Mouse (Mus musculus) megakaryocyte, embryonic 14.5 days (primary cell): Measurements from ENCODE around the gene Paqr4. TPM values are rescaled to one million over a fixed set of nuclear protein-coding genes. Genes with fewer than 3 reads are reported as not detected.

Source experiments
- H3K27me3 ChIP-seq: replicated peaks from 2 replicates; pipeline ENCODE3; 2012; ENCODE audit warnings: inconsistent platforms
- H3K36me3 ChIP-seq: replicated peaks from 2 replicates; pipeline ENCODE3; 2012; ENCODE audit warnings: low read length, inconsistent platforms, mixed read lengths
- H3K4me1 ChIP-seq: 2 replicates; pipeline ENCODE4 v1.6.1; 2012; ENCODE audit warnings: inconsistent platforms
- H3K4me3 ChIP-seq: replicated peaks from 2 replicates; pipeline ENCODE3; 2012; ENCODE audit warnings: moderate library complexity, mild to moderate bottlenecking, inconsistent platforms
- H3K9me3 ChIP-seq: 2 replicates; pipeline ENCODE4 v1.6.1; 2012; ENCODE audit warnings: inconsistent platforms
- FLI1 ChIP-seq: IDR thresholded peaks from 2 replicates; pipeline ENCODE4 v1.6.1; 2012; ENCODE audit warnings: low read length, inconsistent platforms, mixed read lengths
- GATA1 ChIP-seq: IDR thresholded peaks from 3 replicates; pipeline ENCODE4 v1.6.1; 2012; ENCODE audit warnings: mixed read lengths, low read length, inconsistent platforms, borderline replicate concordance
- polyA plus RNA-seq: library from polyadenylated mRNA; stranded (reverse); fragments of >175 nt; gene quantifications from 2 replicates; pipeline ENCODE4 v1.2.3, GENCODE M21; 2012; ENCODE audit warnings: low replicate concordance; ENCODE audit not compliant: insufficient read depth

The Paqr4 gene
- 1.7 TPM in 1 of 2 replicates, not detected in the other for polyA plus RNA-seq

DNA sequence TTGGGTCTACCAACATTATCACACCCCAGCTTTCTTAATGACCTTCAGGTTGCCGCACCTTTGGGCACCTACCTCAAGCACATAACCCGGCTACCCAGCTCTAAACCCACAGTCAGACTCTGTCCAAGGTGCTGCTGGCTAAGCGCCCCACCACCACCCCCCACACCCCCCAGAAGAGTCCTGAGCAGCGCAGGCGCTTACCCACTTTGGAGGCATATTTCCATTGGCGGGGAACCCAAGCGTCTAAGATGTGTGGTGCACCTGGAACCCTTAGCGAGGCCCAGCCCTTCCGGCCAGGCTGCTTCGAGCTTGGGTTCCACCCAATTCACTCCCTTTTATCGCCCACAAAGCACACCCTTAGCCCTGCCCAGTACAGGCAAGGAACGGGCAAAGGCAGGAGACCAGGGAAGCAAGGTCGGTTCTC is at the start of gene Paqr4:
TSS of gene Paqr4 (minus strand) at position 270 of the 424 bp plus-strand sequence.
- Histone ChIP-seq H3K4me3 (peak within 1 kb of the TSS; percentile 92), H3K36me3 (peaks cover 6% of the 10 kb centered on the region), H3K4me1 (peaks cover 68% of the 10 kb centered on the region), H3K9me3 (peaks cover 3% of the 10 kb centered on the region; the same call in 1 of the 2 replicates), H3K27me3 (peaks cover 90% of the 10 kb centered on the region)
- no peak for TF ChIP-seq FLI1
- no peak for TF ChIP-seq GATA1

DNA sequence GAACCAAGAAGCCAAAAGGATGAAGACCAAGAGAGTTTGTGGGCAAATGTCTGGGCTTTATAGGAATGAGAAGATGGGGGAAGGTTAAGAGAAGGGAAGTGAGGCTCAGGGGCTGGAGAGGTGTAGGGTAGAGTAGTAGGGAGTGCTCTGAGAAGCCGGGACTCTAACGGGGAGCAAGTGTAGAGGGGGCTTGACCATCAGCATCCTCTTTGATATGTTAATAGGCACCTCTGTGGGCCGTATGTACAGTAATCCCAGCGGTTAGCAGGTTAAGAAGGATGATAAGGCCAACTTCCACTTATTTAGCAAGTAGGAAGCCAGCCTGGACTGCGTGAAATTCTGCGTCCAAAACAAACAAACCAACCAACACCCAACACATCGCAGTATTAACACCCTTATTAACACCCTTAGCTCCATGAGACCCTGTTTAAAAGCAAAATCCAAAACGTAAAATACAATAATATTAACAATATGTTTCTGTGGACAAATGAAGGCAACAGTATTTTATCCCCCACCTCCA is 49.1 kb upstream of the Paqr4 start:
- Histone ChIP-seq H3K4me3 (peak overlapping the region; percentile 90), H3K9me3 (no peaks in the 10 kb centered on the region), H3K36me3 (no peaks in the 10 kb centered on the region), H3K4me1 (peaks cover 49% of the 10 kb centered on the region), H3K27me3 (peaks cover 4% of the 10 kb centered on the region)
- TF ChIP-seq GATA1 (no peak), FLI1 (no peak)

DNA sequence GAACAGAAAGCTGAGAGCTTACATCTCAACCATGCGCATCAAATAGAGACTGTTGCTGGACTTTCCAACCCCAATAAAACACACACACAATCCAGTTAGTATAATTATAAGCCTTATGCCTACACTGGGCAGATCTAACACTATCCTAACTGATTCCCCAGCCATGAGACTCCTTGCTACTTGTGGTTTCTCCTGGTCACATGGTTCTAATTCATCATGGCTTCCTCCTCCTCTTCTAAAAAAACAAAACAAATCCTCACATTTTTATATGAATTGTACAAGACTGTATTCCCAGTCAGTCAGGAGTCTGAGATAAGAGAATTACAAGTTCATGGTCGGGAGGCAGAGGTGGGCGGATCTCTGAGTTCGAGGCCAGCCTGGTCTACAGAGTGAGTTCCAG is 48.3 kb upstream of the Paqr4 start:
- no peaks in the 10 kb centered on the region for H3K9me3 ChIP-seq
- H3K27me3 ChIP-seq: peaks cover 4% of the 10 kb centered on the region
- peaks cover 49% of the 10 kb centered on the region for H3K4me1 ChIP-seq
- no peak overlapping the region for H3K4me3 ChIP-seq
- H3K36me3 ChIP-seq: no peaks in the 10 kb centered on the region
- no peak for TF ChIP-seq GATA1
- TF ChIP-seq FLI1: no peak

DNA sequence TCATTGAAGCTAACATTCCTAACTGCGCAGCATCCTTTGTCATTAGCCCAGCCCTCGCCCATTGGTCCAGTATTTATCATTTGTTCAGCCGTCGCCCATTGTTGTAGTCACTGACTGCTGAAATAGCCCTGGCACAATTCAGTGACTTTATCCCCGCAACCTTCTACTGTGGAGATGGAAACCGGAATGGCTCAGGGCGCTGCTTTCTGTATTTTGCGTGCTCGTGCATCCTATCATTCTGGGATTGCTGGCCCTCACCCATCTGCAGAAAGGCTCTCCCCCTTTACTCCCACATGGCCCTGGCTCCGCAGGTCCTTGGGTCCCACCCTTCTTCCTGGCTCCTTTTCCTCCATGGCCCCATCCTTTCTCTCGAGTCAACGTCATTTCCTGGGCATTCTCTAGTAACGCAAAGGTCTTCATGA is 45.9 kb upstream of the Paqr4 start:
- Histone ChIP-seq H3K36me3 (no peaks in the 10 kb centered on the region), H3K9me3 (no peaks in the 10 kb centered on the region), H3K27me3 (peaks cover 4% of the 10 kb centered on the region), H3K4me3 (peak overlapping the region; percentile 89), H3K4me1 (peaks cover 39% of the 10 kb centered on the region)
- TF ChIP-seq FLI1 (no peak), GATA1 (no peak)

DNA sequence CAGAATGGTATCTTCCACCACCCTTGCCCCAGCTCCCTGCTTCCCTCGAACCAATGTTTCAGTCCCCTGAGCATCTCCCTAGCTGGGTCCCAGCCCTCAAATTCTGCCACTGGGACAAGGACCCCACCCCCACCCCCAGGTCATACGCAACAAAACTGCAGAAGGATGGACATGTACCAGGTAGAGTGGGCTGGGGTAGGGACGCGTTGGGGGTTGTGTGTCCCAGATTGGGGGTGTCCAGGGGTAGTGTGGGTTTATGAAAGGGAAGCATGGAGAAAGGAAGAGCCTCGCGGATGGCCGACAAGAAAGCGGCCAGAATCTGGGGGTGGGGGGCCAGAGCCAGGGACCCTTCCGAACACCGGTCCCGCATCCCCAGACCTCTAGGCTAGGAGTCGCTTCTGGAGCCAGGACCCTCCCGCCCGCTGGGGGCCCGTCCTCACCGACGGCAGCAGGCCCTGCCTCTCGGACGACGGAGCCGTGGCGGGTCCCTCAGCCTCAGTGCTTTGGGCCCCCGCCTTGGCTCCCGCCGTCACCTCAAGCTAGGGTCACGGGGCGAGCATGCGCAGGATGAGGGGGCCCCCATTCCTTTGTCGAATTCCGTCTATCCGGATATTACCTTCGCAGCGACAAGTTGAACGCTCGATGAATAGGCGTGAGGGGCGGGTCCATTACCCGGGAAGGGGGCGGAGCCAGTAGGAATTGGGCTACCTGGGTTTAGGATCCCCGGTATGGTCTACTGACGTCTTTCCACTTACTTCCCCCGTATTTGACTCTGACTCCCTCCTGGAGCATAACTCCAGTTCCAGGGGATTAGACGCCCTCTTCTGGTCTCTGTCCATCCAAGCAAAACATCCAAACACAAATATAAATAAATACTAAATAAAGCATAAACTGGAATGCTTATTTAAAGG is 45.1 kb upstream of the Paqr4 start, which contains the start of gene Flywch2:
TSS of gene Flywch2 (minus strand) at position 521 of the 911 bp plus-strand sequence.
- H3K4me1 ChIP-seq: peaks cover 33% of the 10 kb centered on the region
- TF ChIP-seq FLI1 (no peak), GATA1 (no peak)
- no peaks in the 10 kb centered on the region for H3K36me3 ChIP-seq
- peak within 1 kb of the TSS; percentile 89 for H3K4me3 ChIP-seq
- H3K9me3 ChIP-seq: no peaks in the 10 kb centered on the region
- peaks cover 4% of the 10 kb centered on the region for H3K27me3 ChIP-seq

DNA sequence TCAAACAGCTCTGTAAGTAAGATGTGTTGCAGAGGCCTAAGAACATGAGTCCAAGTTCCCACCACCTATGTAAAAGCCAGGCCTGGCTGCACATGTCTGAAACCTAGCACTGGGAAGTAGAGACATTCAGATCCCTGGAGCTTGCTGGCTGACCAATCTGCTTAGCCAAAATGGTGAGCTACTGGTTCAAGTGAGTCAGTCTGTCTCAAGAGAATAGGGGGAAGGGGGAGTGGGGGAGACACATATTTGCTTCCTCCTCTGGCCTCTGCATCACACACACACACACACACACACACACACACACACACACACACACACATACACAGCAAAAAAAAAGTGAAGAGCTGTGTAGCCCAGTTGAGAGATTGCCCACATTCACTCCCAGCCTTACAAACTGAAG is 42.7 kb upstream of the Paqr4 start:
- Histone ChIP-seq H3K4me3 (no peak overlapping the region), H3K9me3 (no peaks in the 10 kb centered on the region), H3K36me3 (no peaks in the 10 kb centered on the region), H3K4me1 (peaks cover 25% of the 10 kb centered on the region), H3K27me3 (peaks cover 6% of the 10 kb centered on the region)
- TF ChIP-seq FLI1: no peak

DNA sequence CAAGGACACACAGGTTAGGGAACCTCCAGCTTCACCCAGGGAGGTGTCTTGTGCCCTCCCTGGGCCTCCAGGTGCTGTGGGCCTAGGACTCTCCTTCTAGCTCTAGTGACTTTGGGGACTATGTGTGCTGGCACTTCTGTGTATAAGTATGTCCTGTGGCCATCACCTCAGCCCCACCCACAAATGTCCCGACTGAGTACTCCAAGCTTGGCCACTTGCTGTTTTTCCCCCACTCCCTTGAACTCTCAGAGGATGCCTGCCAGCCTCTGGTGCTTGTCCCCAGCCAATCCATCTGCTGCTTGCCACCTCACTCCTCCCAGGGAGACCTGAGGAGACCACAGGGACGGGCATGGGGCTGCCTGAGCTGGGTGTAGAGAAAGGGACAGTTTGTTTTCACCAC is 37.8 kb upstream of the Paqr4 start:
- H3K27me3 ChIP-seq: peaks cover 2% of the 10 kb centered on the region
- peaks cover 42% of the 10 kb centered on the region for H3K4me1 ChIP-seq
- TF ChIP-seq FLI1 (no peak), GATA1 (no peak)
- no peak overlapping the region for H3K4me3 ChIP-seq
- H3K9me3 ChIP-seq: no peaks in the 10 kb centered on the region
- no peaks in the 10 kb centered on the region for H3K36me3 ChIP-seq

DNA sequence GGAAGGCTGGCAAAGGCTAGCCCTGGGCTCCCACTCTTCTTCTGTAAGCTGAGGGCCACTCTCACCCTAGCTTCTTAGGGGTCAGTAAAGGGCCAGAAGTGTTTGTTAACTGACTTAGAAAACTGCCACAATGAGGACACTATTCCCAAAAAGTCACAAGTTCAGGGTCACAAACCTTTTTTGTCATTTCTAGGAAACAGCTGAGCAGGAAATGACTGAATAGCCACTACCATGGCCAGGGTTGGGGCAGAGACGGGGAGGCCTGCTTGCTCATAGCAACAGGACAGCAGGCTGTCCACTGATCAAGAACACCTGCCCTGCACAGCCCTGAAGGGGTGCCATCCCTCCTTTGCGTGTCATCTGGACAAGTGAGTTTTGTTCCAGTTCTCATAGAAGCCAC is 36.5 kb upstream of the Paqr4 start:
- TF ChIP-seq FLI1 (no peak), GATA1 (no peak)
- peaks cover 2% of the 10 kb centered on the region for H3K27me3 ChIP-seq
- no peaks in the 10 kb centered on the region for H3K9me3 ChIP-seq
- no peaks in the 10 kb centered on the region for H3K36me3 ChIP-seq
- peaks cover 42% of the 10 kb centered on the region for H3K4me1 ChIP-seq
- peak overlapping the region; percentile 62 for H3K4me3 ChIP-seq

DNA sequence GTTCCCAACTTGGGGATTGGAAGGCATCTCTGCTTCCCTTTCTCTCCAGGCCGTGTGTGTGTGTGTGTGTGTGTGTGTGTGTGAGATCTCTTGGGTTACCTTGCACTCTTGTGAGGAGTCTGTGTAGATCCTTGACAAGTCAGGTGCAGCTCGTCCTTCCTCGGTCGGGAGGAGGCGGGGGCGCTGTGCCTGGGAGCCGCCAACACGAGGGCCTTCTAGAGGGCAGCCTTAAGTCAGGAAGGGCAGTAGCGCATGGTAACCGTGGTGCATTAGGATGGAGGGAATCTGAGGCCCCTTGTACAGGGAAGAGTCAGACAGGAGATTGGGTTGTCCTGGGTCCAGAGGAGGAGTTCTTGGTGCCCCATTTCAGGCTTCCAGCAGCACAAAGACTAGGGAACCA is 35.5 kb upstream of the Paqr4 start:
- no peaks in the 10 kb centered on the region for H3K9me3 ChIP-seq
- no peak overlapping the region for H3K4me3 ChIP-seq
- TF ChIP-seq GATA1: no peak
- no peak for TF ChIP-seq FLI1
- H3K4me1 ChIP-seq: peaks cover 42% of the 10 kb centered on the region
- peaks cover 2% of the 10 kb centered on the region for H3K27me3 ChIP-seq
- no peaks in the 10 kb centered on the region for H3K36me3 ChIP-seq

DNA sequence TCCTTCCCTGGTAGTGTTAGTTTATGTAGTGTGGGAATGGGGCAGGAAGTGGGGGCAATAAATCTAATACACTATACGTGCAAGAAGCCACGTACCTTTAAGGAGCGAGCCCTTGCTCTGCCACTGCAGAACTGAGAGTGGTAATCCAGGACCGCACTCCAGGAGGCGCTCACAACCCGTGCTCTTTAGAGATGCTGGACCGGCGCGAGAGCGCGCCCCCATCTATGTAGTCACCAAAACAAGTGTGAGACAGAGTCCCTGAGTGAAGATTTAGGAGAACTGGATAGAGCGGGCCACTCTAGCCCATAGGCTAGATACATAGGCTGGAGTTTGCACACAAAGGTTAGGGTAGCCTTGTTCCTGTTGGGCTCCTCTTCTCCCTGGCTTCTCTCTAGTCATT is 33.4 kb upstream of the Paqr4 start:
- H3K9me3 ChIP-seq: no peaks in the 10 kb centered on the region
- H3K27me3 ChIP-seq: no peaks in the 10 kb centered on the region
- TF ChIP-seq GATA1: no peak
- TF ChIP-seq FLI1: no peak
- peaks cover 2% of the 10 kb centered on the region for H3K36me3 ChIP-seq
- H3K4me3 ChIP-seq: peak overlapping the region; percentile 31
- peaks cover 52% of the 10 kb centered on the region for H3K4me1 ChIP-seq
